Mouse (Mus musculus) spleen, postnatal 14 days (tissue): Measurements from ENCODE around the gene Sumo1.

ENCODE experiments used
- DNase-seq, 2 experiments: peaks; one replicate each; pipeline ENCODE4 v3.0.0; 2021 to 2022; ENCODE audit warnings: low spot score in 2 of 2

Sumo1 gene

GRCm38 (mm10) chr1:59593622-59594035 is 77.0 kb downstream of the Sumo1 start:
- DNase-seq = no peak

GRCm38 (mm10) chr1:59592876-59593275 is 77.8 kb downstream of the Sumo1 start:
- DNase-seq = no peak

GRCm38 (mm10) chr1:59592359-59592758 is 78.3 kb downstream of the Sumo1 start:
- no peak for DNase-seq

GRCm38 (mm10) chr1:59589271-59589670 is 81.4 kb downstream of the Sumo1 start:
- no peak for DNase-seq

GRCm38 (mm10) chr1:59584656-59585410 is 85.8 kb downstream of the Sumo1 start:
- peak; percentile 30 to 47 for DNase-seq

GRCm38 (mm10) chr1:59580880-59581279 is 89.8 kb downstream of the Sumo1 start:
- DNase-seq = no peak

GRCm38 (mm10) chr1:59580131-59580751 is 90.4 kb downstream of the Sumo1 start:
- DNase-seq = no peak

- DNase-seq = no peak
Measured at GRCm38 (mm10) chr1:59579327-59579726, 91.3 kb downstream of the Sumo1 start.

GRCm38 (mm10) chr1:59578770-59579169 is 91.9 kb downstream of the Sumo1 start:
- no peak for DNase-seq

GRCm38 (mm10) chr1:59574262-59575187 is 96.1 kb downstream of the Sumo1 start:
- DNase-seq = no peak

- DNase-seq = no peak
Measured at GRCm38 (mm10) chr1:59573843-59574242, 96.8 kb downstream of the Sumo1 start.

- DNase-seq = no peak
Measured at GRCm38 (mm10) chr1:59571502-59571901, 99.1 kb downstream of the Sumo1 start.

GRCm38 (mm10) chr1:59570767-59571166 is 99.9 kb downstream of the Sumo1 start:
- no peak for DNase-seq

GRCm38 (mm10) chr1:59569301-59569700 is 101.3 kb downstream of the Sumo1 start:
- DNase-seq = no peak

GRCm38 (mm10) chr1:59568283-59568682 is 102.4 kb downstream of the Sumo1 start:
- no peak for DNase-seq

GRCm38 (mm10) chr1:59567521-59567920 is 103.1 kb downstream of the Sumo1 start:
- no peak for DNase-seq

- DNase-seq = no peak
Measured at GRCm38 (mm10) chr1:59566926-59567325, 103.7 kb downstream of the Sumo1 start.

- DNase-seq = no peak
Measured at GRCm38 (mm10) chr1:59566281-59566680, 104.4 kb downstream of the Sumo1 start.

GRCm38 (mm10) chr1:59565804-59566203 is 104.8 kb downstream of the Sumo1 start:
- no peak for DNase-seq

GRCm38 (mm10) chr1:59563581-59563980 is 107.1 kb downstream of the Sumo1 start:
- no peak for DNase-seq

GRCm38 (mm10) chr1:59553708-59554107 is 116.9 kb downstream of the Sumo1 start:
- no peak for DNase-seq

GRCm38 (mm10) chr1:59550996-59551395 is 119.6 kb downstream of the Sumo1 start:
- no peak for DNase-seq
